Mouse (Mus musculus): ENCODE results near the gene Gpr85. TPM values are rescaled to one million over a fixed set of nuclear protein-coding genes. Genes with fewer than 3 reads are reported as not detected.

The Gpr85 gene
- total RNA-seq, 2 experiments from 2014 or later = 1.7 to 3.0 TPM

GRCm38 (mm10) chr6:13828877-13829276, 10.9 kb downstream of the Gpr85 start:
- no peak for DNase-seq (ENCODE audit: low spot score in 2 of 2)

GRCm38 (mm10) chr6:13816661-13817060, 23.1 kb downstream of the Gpr85 start:
- DNase-seq (ENCODE audit: low spot score in 2 of 2) = no peak

GRCm38 (mm10) chr6:13812157-13812556, 27.6 kb downstream of the Gpr85 start:
- DNase-seq (ENCODE audit: low spot score in 2 of 2) = no peak

- DNase-seq (ENCODE audit: low spot score in 2 of 2) = no peak
Observed at GRCm38 (mm10) chr6:13800071-13800470, 39.7 kb downstream of the Gpr85 start.

- DNase-seq (ENCODE audit: low spot score in 2 of 2) = no peak
Observed at GRCm38 (mm10) chr6:13797389-13797788, 42.4 kb downstream of the Gpr85 start.

Other genes starting within 250 kb of the Gpr85 start
- gene Tmem168, start 231.8 kb downstream of the Gpr85 start, total RNA-seq (2021) = 10 to 100 TPM; 20.5 to 23.5 TPM
- gene Bmt2, start 162.0 kb downstream of the Gpr85 start, total RNA-seq (2021) = 1 to 10 TPM; 8.9 to 9.5 TPM
- 10 to 100 TPM; 37.4 to 37.5 TPM for gene 2610001J05Rik, start 31.6 kb upstream of the Gpr85 start, total RNA-seq (2021)

All from gastrocnemius, postnatal 4 days (tissue).